Mouse (Mus musculus) spleen, adult 2 months (tissue): ENCODE results near the gene Tenm4. TPM values are rescaled to one million over a fixed set of nuclear protein-coding genes. Genes with fewer than 3 reads are reported as not detected.
A peak's percentile ranks its signal among the peaks of the same experiment; 100 is the strongest.

Source experiments
- DNase-seq, 2 experiments: peaks; one replicate each; pipeline versions ENCODE4 v3.0.0 to v3.0.0-alpha.2; 2012 to 2021; ENCODE audit warnings: low spot score in 2 of 2, low read depth in 1 of 2
- H3K27ac ChIP-seq: fragments of 200-500 bp; 2 replicates; pipeline ENCODE4 v1.5.1; 2012; ENCODE audit warnings: low read length, inconsistent platforms; ENCODE audit not compliant: insufficient read depth
- H3K27me3 ChIP-seq: fragments of 200-500 bp; 2 replicates; pipeline ENCODE4 v1.6.1; 2012; ENCODE audit warnings: mild to moderate bottlenecking, moderate library complexity, low read length, inconsistent platforms; ENCODE audit not compliant: control insufficient read depth, insufficient read depth
- H3K36me3 ChIP-seq: fragments of 200-500 bp; 2 replicates; pipeline ENCODE4 v1.6.1; 2012; ENCODE audit warnings: mild to moderate bottlenecking, low read length, inconsistent platforms; ENCODE audit not compliant: control insufficient read depth, insufficient read depth
- H3K4me1 ChIP-seq: fragments of 200-500 bp; 2 replicates; pipeline ENCODE4 v1.6.1; 2011; ENCODE audit warnings: inconsistent platforms; ENCODE audit not compliant: control insufficient read depth, insufficient read depth, insufficient read length
- H3K4me3 ChIP-seq: fragments of 200-500 bp; 2 replicates; pipeline ENCODE4 v1.5.1; 2011; ENCODE audit warnings: mild to moderate bottlenecking, inconsistent platforms; ENCODE audit not compliant: insufficient read depth, insufficient read length; ENCODE audit errors: extremely low read depth
- CTCF ChIP-seq: fragments of 200-500 bp; IDR thresholded peaks from 2 replicates; pipeline ENCODE4 v1.5.1; 2011; ENCODE audit warnings: mild to moderate bottlenecking, inconsistent platforms; ENCODE audit not compliant: insufficient read depth, insufficient read length, insufficient replicate concordance; ENCODE audit errors: extremely low read depth
- POLR2A ChIP-seq: fragments of 200-500 bp; IDR thresholded peaks from 2 replicates; pipeline ENCODE4 v1.6.1; 2011; ENCODE audit warnings: low read depth, low read length, inconsistent platforms
- WGBS: fragments of 180-500 bp; shearing (Covaris S2); methylation state at CpG from one replicate; pipeline ENCODE4 v1.1.7; 2018; 5-methylcytosine and 5-hydroxymethylcytosine counted together
- polyA plus RNA-seq: library from polyadenylated mRNA; depleted of rRNA; stranded (reverse); fragments of >200 nt; gene quantifications from 2 replicates; pipeline ENCODE4 v1.2.3, GENCODE M21; 2012

The Tenm4 gene
- polyA plus RNA-seq, 1 experiment, result 1.2 TPM

DNA sequence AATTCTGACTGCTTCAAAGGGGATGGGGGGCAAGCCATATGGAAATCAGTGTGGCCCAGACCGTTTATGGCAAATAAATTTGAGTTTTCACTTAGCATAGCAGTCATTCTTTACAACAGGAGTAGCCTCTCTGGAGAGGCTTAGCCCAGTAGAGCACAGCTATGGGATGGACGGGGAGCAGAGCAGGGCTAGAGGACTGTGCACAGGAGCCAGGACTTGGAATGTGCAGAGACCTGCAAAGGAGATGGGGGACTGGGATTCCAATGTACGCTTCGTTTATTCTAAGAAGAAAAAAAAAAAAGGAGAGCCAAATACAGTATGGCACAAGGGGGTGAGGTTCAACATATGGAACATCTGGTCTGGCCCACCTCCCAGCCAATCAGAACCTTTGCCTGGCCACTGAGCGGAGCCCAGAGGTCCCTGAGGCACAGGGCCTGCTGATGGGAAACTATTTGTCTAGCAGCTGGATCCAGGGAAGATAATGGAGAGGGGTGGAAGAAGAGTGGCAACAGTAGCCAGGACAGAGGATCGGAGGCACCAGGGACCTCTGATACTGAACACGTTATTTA lies 381.3 kb downstream of the Tenm4 start:
- Histone ChIP-seq H3K4me1 (no peaks in the 10 kb centered on the region; the same call in 1 of the 2 replicates), H3K27ac (no peak overlapping the region), H3K4me3 (no peak overlapping the region), H3K27me3 (no peaks in the 10 kb centered on the region), H3K36me3 (no peaks in the 10 kb centered on the region)
- TF ChIP-seq CTCF (no peak), POLR2A (no peak)
- 85% methylated on average over 7 of the region's 7 CpGs for WGBS
- DNase-seq, result no peak

DNA sequence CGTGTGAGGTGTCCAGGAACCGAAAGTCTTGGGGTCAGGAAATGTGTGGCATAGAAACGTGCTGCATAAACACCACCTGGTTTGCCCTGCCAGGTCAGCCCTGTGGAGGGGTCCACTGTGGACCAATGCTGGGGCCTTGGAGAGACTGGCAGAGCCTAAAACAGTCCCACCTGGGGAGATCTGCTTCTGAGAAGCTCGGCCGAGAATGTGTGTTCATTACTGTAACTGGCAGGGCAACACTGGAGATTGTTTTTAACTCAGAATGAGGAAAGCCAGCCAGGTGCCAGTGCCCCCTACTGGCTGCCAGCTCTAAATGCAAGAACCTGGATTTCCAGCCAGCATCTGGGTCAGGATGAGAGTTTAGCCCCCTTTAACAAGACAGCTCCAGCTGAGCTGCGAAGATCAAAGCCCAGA lies 383.2 kb downstream of the Tenm4 start:
- H3K27ac ChIP-seq, result no peak overlapping the region
- WGBS, result 11% methylated on average over 6 of the region's 6 CpGs
- H3K4me3 ChIP-seq, result no peak overlapping the region
- no peaks in the 10 kb centered on the region for H3K36me3 ChIP-seq
- no peak for TF ChIP-seq POLR2A
- peak; percentile 50; the same call in 1 of the 2 replicates for TF ChIP-seq CTCF
- no peak for DNase-seq
- no peaks in the 10 kb centered on the region; the same call in 1 of the 2 replicates for H3K4me1 ChIP-seq
- no peaks in the 10 kb centered on the region for H3K27me3 ChIP-seq

- Histone ChIP-seq H3K27me3 (no peaks in the 10 kb centered on the region), H3K4me1 (no peaks in the 10 kb centered on the region; the same call in 1 of the 2 replicates), H3K27ac (no peak overlapping the region), H3K36me3 (no peaks in the 10 kb centered on the region), H3K4me3 (no peak overlapping the region)
- whole genome bisulfite sequencing, result 73% methylated on average over 5 of the region's 5 CpGs
- TF ChIP-seq POLR2A (no peak), CTCF (no peak)
- DNase-seq, result no peak
Measured at GRCm38 (mm10) chr7:96555294-96555693, 384.2 kb downstream of the Tenm4 start.

DNA sequence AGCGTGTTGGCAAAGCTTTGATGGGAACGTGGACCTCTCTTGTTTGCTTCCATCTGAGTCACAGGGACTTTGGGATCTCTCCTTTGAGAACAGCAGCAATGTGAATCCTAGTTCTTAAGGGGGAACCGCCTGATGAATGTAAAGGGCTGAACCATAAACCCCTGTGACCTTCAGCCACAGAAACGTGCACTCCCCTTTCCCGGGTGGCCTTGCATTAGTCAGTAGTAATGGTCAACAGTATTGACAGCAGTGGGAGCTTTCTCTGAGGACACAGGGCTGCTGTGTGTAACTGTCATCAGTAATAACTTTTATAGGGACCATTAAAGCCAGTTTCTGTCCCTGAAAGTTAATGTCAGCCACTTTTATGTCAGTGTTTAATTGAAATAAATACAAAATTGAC lies 385.7 kb downstream of the Tenm4 start:
- Histone ChIP-seq H3K27me3 (no peaks in the 10 kb centered on the region), H3K4me1 (no peaks in the 10 kb centered on the region; the same call in 1 of the 2 replicates), H3K27ac (no peak overlapping the region), H3K4me3 (no peak overlapping the region), H3K36me3 (no peaks in the 10 kb centered on the region)
- DNase-seq, result no peak
- TF ChIP-seq CTCF, result no peak
- TF ChIP-seq POLR2A, result no peak
- WGBS, result 87% methylated on average over 5 of the region's 5 CpGs

GRCm38 (mm10) chr7:96562890-96563289 lies 391.8 kb downstream of the Tenm4 start:
- DNase-seq, result no peak
- H3K4me1 ChIP-seq, result no peaks in the 10 kb centered on the region
- 27% methylated on average over 3 of the region's 3 CpGs for WGBS
- no peaks in the 10 kb centered on the region for H3K36me3 ChIP-seq
- H3K27ac ChIP-seq, result no peak overlapping the region
- no peak overlapping the region for H3K4me3 ChIP-seq
- H3K27me3 ChIP-seq, result no peaks in the 10 kb centered on the region
- no peak for TF ChIP-seq CTCF
- TF ChIP-seq POLR2A, result no peak

GRCm38 (mm10) chr7:96563329-96564065 lies 392.5 kb downstream of the Tenm4 start:
- 70% methylated on average over 3 of the region's 3 CpGs for WGBS
- TF ChIP-seq CTCF, result no peak
- TF ChIP-seq POLR2A, result no peak
- no peak overlapping the region for H3K4me3 ChIP-seq

DNA sequence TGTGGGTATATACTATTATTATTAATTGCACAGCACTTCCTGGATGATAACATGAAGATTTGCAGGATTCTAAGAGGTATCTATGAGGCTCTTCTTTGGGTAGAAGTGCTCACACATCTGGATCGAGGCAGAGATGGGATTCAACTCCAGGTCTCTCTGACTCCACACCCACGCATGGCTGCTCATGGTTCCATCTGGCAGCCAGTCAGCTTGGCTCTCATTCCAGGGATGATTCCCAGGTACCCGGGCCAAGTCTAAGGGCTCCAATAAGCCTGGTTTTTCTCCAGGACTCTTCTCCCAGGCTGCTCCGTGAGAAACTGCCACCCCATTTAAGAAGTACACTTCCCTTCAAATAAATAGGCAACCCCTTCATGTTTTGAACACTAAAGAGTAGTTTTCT lies 394.8 kb downstream of the Tenm4 start:
- no peak overlapping the region for H3K27ac ChIP-seq
- H3K27me3 ChIP-seq, result no peaks in the 10 kb centered on the region
- H3K36me3 ChIP-seq, result no peaks in the 10 kb centered on the region
- WGBS, result 65% methylated on average over 4 of the region's 4 CpGs
- no peak for DNase-seq
- no peaks in the 10 kb centered on the region for H3K4me1 ChIP-seq
- no peak for TF ChIP-seq CTCF
- TF ChIP-seq POLR2A, result no peak
- no peak overlapping the region for H3K4me3 ChIP-seq

More at GRCm38 (mm10) chr7:96563329-96564065, 392.5 kb downstream of the Tenm4 start:
- Histone ChIP-seq H3K27me3 (no peaks in the 10 kb centered on the region), H3K36me3 (no peaks in the 10 kb centered on the region), H3K27ac (no peak overlapping the region), H3K4me1 (no peaks in the 10 kb centered on the region)
- DNase-seq, result no peak
